Mouse (Mus musculus) spleen, adult 2 months (tissue): Measurements from ENCODE around the gene Nup107.

Experiments
- CTCF ChIP-seq: fragments of 200-500 bp; IDR thresholded peaks from 2 replicates; pipeline ENCODE4 v1.5.1; 2011; ENCODE audit warnings: mild to moderate bottlenecking, inconsistent platforms; ENCODE audit not compliant: insufficient read depth, insufficient read length, insufficient replicate concordance; ENCODE audit errors: extremely low read depth
- POLR2A ChIP-seq: fragments of 200-500 bp; IDR thresholded peaks from 2 replicates; pipeline ENCODE4 v1.6.1; 2011; ENCODE audit warnings: low read depth, low read length, inconsistent platforms

- no peak for TF ChIP-seq POLR2A
- no peak for TF ChIP-seq CTCF
These were observed 1.0 kb upstream of the Nup107 start for GRCm38 (mm10) chr10:117793436-117794030.
